Mouse (Mus musculus): ENCODE data around the gene Fam98b.

The Fam98b gene

DNA sequence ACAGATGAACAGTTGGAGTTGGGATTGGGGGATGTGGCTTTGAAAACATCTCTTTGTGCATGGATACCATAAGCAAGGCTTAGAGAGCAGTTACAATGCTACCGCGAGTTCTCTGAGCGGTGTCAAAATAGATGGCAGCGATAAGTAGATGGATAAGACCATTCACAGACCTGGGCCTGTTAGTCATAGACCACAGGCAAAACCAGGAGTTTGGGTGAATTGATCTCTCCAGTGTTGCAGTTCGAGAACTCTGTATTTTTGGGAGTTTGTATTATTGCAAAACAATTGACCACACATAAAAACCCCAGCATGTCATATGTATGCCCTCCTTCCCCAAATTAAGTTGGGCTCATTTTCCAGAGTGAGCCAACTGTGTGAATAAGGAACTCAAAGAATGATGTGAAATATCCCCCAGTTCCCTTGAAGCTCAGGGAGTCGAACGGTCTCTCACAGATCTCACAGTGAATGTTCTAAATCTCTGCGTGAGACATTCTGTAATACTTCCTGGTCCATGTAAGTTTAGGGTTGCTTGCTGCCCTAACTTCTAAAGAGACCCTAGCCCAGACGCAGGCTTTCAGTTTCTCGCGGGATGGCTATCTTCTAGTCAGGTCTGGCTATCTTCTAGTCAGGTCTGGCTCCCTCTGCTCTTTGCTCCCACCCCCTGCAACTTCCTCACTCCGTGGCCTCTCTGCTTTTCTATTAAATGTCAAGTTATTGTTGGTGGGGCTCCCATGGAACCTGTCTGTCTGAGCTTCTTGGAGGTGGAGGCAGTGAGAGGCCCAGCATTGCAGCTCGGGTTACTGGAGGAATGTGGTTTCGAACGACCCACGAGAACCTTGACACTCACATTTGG is 50.3 kb downstream of the Fam98b start:
- in situ Hi-C loops (cut with MboI, MseI) = loop anchor here (5.0 kb wide), 1 partner anchor 48 kb away; no protein-coding TSS in a partner anchor

- in situ Hi-C loops (cut with MboI, MseI) = loop anchor here (5.0 kb wide), 1 partner anchor 51 kb away; no protein-coding TSS in a partner anchor
Observed at GRCm38 (mm10) chr2:117303391-117304350, 54.1 kb downstream of the Fam98b start.

- in situ Hi-C loops (cut with MboI, MseI) = loop anchor here (5.0 kb wide), 1 partner anchor 53 kb away; no protein-coding TSS in a partner anchor
Observed at GRCm38 (mm10) chr2:117304941-117305340, 55.4 kb downstream of the Fam98b start.

DNA sequence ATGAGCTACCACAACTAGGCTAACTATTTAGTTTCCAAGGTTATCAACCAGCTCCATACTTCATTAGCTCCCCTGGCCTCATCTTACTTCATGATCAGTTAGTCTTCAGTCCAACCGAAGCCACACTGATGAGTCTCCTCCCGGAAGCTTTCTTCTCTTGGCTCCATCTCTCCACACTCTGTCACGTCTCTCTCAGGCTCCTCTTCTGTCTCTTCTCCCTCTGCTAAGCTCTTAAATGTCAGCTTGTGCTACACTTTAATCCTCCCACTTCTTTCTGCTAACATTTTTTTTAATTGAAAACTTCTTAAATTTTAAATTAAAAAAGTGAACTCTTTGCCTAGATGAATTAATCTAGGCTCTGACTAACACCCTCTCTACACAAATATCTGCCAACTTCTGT is 58.4 kb downstream of the Fam98b start:
- in situ Hi-C loops (cut with MboI, MseI) = no loop called here

GRCm38 (mm10) chr2:117309046-117309445 is 59.5 kb downstream of the Fam98b start:
- in situ Hi-C loops (cut with MboI, MseI) = no loop called here

DNA sequence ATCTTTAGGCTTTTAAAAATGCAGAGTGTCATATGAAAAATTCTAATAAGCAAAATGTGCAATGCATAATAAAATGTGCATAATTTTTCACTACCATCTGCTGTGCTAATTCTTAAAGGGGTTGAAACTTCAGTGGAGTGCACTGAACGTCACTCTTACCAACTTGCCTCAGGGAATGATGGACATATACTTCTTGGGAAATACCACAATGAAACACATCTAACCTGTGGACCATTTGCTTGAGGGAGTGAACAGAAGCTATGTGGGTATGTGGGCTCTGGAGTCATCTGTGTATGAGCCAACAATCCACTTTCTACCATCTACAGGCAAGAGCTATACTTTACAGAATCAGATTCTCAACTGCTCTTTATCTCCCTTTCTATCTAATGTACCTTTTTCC is 61.8 kb downstream of the Fam98b start:
- in situ Hi-C loops (cut with MboI, MseI) = loop anchor here (10.0 kb wide), 1 partner anchor 187 kb away; the partner anchor contains the start of gene Spred1

DNA sequence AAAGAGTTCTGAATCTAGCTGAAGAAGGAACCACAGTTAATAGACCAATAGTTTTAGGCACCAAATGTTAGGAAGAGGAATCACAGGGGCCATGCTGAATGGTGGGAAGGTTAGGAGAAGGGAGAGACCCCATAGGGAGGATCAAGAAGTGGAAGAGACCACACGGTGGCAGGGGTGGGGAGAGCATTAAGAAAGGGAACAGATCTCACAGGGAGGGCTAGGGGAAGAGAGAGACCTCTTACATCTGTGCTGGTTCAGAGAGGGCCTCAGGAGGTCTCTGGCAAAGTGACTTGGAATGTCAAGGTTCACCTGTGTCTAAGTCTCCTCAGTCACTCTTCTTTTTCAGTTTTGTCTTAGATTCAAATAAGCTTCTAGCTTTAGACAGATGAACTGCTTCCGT is 62.5 kb downstream of the Fam98b start:
- in situ Hi-C loops (cut with MboI, MseI) = loop anchor here (10.0 kb wide), 1 partner anchor 187 kb away; the partner anchor contains the start of gene Spred1

DNA sequence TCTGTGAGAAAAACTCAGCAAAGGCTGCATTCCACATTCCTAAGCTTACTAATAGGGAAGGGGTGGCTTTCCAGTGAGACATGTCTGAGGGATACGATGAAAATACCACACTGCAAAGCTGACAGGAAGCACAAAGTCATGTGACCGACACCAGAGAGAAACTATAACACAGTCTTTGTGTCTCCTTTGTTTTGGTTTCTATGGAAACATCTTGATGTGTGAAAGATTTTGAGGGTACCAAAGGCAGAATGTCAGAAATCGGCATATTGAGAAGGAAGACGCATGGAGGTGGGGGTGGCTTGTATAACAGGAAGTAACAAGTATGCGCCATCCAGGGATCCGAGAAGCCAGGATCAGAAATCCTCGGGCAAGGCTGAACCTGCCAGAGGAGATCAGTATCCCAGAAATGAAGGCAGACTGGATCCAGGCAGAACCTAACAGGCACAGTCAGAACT is 62.9 kb downstream of the Fam98b start:
- in situ Hi-C loops (cut with MboI, MseI) = loop anchor here (10.0 kb wide), 1 partner anchor 188 kb away; the partner anchor contains the start of gene Spred1

DNA sequence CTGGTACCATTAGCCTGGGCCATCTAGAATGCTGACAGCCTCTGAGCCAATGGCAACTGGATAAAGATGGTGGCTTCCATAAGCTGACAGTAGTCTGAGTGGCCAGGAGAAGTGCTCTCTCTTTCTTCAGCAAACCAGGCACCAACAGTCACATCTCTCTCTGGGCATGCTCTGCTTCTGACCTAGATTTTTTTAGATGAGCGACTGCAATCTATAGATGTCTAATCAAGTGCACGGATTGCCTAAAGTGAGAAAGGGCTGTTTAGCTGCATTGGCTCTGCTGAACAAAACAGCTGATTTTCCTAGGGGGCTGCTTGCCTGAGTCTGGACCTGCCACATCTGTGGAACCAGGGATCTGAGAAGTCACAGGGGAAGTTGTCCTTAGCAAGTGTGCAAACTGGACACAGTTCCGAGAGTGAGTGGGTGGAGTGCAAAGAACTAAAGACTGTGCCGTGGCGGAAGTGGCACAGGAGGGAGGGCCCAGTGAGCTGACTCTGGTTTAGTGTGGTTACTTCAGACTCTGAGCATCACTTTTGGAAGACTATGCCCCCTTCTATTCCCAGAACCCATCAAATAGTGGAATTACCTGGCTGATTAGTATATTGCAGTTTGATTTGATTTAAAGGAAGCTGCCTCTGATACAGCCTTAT is 64.2 kb downstream of the Fam98b start:
- in situ Hi-C loops (cut with MboI, MseI) = loop anchor here (10.0 kb wide), 1 partner anchor 189 kb away; the partner anchor contains the start of gene Spred1

- in situ Hi-C loops (cut with MboI, MseI) = loop anchor here (10.0 kb wide), 1 partner anchor 194 kb away; the partner anchor contains the start of gene Spred1
Observed at GRCm38 (mm10) chr2:117318991-117319390, 69.5 kb downstream of the Fam98b start.

Data from T-helper 1 cell (primary cell).